Mouse (Mus musculus): ENCODE measurements around the gene Dlk1. TPM values are rescaled to one million over a fixed set of nuclear protein-coding genes. Genes with fewer than 3 reads are reported as not detected.
"Not testable (repeated sequence)": the region's sequence is repeated elsewhere in the genome, so short reads cannot be mapped to it uniquely, and the experiment has no call there.

The Dlk1 gene
- polyA plus RNA-seq, 1 experiment from 2014 or later = not detected

DNA sequence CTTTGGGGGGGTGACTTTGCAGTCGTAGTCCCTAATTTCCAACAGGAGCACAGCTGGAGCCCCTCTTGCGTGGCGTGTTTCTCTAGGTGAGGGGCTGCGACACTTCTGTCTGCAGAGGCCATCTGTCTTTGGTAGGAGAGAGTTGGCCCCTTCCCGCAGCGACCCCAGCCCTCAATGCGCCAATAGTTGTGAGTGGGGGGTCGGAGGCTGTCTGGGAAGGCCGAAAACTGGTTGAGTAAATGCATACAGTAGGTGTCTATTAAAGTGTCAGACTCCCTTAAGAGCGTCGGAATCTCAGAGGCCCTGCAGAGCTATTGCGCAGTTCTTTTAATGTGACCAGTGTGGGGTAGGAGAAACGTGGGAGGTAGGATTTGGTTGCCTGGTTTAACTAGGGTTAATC lies 1.5 kb downstream of the Dlk1 start:
- POLR2A ChIA-PET = no interaction called here
- in situ Hi-C loops (cut with MboI; ENCODE audit: low pct_unique_long_range_greater_than_20kb) = no loop called here
- TF ChIP-seq CTCF (IDR thresholded peaks at IDR 0.05) = no peak
- peaks cover 13% of the 10 kb centered on the region for H3K27me3 ChIP-seq
- DNase-seq (ENCODE audit: low read depth, low spot score) = no peak
- CTCF ChIA-PET = no interaction called here
- ATAC-seq = no peak

DNA sequence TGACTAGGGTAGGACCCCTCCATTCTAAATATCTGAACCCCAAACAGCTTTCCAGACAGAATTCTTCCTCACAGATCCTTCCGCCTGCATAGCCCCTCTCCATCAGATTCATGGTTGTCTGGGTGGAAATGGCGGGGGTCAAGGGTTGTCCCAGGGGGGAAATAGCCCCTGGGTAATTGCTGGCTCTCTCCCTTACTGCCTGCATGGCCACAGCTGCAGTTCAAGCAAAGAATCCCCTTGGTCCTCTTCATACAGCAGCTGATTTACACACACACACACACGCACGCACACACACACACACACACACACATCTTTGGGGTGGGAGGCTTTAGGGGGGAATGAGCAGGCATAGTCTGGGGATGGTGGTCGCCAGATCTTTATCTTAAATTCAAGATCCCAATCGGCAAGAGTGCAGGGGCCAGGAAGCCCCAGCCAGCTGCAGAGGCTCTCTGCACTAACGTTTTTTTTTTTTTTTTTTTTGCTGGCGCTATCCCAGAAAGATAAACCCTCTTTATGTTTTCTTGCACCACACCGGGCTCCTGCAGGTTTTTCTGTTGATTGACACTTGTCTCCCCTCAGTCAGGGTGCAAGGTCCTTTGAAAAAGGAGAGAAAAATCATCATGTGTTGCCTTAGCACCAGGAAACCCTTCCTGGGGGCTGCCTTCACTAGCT lies 4.0 kb downstream of the Dlk1 start:
- peaks cover 28% of the 10 kb centered on the region for H3K27me3 ChIP-seq
- CTCF ChIA-PET = no interaction called here
- ATAC-seq (no peak), DNase-seq (ENCODE audit: low read depth, low spot score) (no peak)
- POLR2A ChIA-PET = no interaction called here
- TF ChIP-seq CTCF (IDR thresholded peaks at IDR 0.05) = no peak
- in situ Hi-C loops (cut with MboI; ENCODE audit: low pct_unique_long_range_greater_than_20kb) = no loop called here

DNA sequence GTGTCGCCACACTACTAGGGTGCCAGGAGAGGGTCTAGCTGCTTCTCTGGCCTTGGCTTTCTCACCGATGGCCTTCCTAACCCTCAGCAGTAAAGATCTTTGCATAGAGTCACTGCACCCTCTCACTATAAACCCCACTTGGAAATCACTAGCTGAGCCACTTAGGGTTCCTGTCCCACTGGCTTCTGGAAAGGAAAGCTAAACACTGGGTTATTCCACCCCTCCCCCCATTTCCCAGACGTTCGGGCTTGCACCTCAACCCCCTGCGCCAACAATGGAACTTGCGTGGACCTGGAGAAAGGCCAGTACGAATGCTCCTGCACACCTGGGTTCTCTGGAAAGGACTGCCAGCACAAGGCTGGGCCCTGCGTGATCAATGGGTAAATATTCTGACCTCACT lies 5.2 kb downstream of the Dlk1 start:
- TF ChIP-seq CTCF (IDR thresholded peaks at IDR 0.05) = no peak
- ATAC-seq (no peak), DNase-seq (ENCODE audit: low read depth, low spot score) (no peak)
- peaks cover 28% of the 10 kb centered on the region for H3K27me3 ChIP-seq
- POLR2A ChIA-PET = no interaction called here
- CTCF ChIA-PET = no interaction called here
- in situ Hi-C loops (cut with MboI; ENCODE audit: low pct_unique_long_range_greater_than_20kb) = no loop called here

DNA sequence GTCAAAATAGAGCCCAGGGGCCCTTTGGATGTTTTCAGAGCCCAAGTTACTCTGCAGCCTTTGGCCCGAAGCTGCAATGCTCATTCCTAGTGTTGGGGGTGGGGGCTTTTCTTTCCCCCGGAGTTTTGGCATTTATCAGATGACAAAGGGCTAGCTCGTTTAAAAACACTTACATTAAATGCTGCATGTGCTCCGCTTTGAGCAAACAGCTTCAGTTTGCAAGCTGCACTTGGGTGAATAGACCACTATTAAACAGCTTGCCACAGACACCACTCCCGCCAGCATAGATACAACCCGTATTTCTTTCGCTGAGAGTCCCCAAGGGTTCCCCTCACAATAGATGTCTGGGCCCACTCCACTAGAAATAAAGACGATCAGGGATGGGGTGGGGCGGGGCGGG lies 6.3 kb downstream of the Dlk1 start:
- in situ Hi-C loops (cut with MboI; ENCODE audit: low pct_unique_long_range_greater_than_20kb) = no loop called here
- no peak for ATAC-seq
- POLR2A ChIA-PET = no interaction called here
- H3K27me3 ChIP-seq = peaks cover 26% of the 10 kb centered on the region
- TF ChIP-seq CTCF (IDR thresholded peaks at IDR 0.05) = no peak
- DNase-seq (ENCODE audit: low read depth, low spot score) = no peak
- CTCF ChIA-PET = no interaction called here

DNA sequence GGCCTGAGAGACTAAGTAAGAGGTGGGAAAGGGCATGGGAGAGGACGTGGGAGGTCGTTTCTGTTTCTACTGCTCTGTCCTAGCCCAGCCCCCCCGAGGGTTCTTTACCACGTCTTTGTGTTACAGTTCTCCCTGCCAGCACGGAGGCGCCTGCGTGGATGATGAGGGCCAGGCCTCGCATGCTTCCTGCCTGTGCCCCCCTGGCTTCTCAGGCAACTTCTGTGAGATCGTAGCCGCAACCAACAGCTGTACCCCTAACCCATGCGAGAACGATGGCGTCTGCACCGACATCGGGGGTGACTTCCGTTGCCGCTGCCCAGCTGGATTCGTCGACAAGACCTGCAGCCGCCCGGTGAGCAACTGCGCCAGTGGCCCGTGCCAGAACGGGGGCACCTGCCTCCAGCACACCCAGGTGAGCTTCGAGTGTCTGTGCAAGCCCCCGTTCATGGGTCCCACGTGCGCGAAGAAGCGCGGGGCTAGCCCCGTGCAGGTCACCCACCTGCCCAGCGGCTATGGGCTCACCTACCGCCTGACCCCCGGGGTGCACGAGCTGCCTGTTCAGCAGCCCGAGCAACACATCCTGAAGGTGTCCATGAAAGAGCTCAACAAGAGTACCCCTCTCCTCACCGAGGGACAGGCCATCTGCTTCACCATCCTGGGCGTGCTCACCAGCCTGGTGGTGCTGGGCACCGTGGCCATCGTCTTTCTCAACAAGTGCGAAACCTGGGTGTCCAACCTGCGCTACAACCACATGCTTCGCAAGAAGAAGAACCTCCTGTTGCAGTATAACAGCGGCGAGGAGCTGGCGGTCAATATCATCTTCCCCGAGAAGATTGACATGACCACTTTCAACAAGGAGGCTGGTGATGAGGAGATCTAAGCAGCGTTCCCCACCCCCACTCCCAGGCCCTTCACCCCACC lies 7.1 kb downstream of the Dlk1 start:
- TF ChIP-seq CTCF (IDR thresholded peaks at IDR 0.05) = no peak
- ATAC-seq (no peak), DNase-seq (ENCODE audit: low read depth, low spot score) (no peak)
- POLR2A ChIA-PET = no interaction called here
- H3K27me3 ChIP-seq = peaks cover 21% of the 10 kb centered on the region
- CTCF ChIA-PET = no interaction called here
- in situ Hi-C loops (cut with MboI; ENCODE audit: low pct_unique_long_range_greater_than_20kb) = no loop called here

DNA sequence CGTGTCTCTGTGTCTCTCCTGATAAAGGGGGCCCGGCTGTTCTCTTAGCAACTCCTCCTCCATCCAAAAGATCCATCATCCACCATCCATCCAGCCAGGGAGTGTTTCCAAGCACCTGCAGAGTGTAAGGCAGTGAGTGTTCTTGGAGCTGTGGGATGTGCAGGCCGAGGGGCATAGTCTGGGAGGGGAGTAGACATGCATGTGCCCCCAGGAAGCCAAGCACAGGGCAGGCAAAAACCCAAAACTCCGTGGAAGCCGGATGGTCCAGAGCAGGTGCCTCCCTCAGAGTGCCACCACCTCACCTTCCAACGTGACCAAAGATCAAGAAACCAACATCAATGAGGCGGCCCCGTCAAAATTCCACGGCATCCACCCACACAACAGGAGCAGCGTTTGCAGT lies 10.0 kb downstream of the Dlk1 start:
- ChIA-PET CTCF (no interaction called here), POLR2A (no interaction called here)
- H3K27me3 ChIP-seq = peaks cover 19% of the 10 kb centered on the region
- no peak for TF ChIP-seq CTCF (IDR thresholded peaks at IDR 0.05)
- in situ Hi-C loops (cut with MboI; ENCODE audit: low pct_unique_long_range_greater_than_20kb) = no loop called here
- no peak for DNase-seq (ENCODE audit: low read depth, low spot score)
- no peak for ATAC-seq

DNA sequence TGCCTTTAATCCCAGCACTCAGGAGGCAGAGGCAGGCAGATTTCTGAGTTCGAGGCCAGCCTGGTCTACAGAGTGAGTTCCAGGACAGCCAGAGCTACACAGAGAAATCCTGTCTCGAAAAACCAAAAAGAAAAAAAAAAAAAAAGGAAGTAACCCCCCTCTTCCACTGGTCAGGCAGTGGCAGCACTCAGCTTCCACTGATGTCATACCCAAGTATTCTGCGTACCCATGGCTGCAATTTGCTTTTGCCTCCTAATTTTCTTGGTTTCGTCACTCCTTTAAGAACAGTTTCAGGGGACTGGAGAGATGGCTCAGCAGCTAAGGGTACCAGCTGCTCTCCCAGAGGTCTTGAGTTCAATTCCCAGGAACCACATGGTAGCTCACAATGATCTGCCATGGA lies 14.8 kb downstream of the Dlk1 start:
- CTCF ChIA-PET; ATAC-seq; H3K27me3 ChIP-seq; in situ Hi-C loops (cut with MboI; ENCODE audit: low pct_unique_long_range_greater_than_20kb); DNase-seq (ENCODE audit: low read depth, low spot score); POLR2A ChIA-PET: not testable (repeated sequence)

DNA sequence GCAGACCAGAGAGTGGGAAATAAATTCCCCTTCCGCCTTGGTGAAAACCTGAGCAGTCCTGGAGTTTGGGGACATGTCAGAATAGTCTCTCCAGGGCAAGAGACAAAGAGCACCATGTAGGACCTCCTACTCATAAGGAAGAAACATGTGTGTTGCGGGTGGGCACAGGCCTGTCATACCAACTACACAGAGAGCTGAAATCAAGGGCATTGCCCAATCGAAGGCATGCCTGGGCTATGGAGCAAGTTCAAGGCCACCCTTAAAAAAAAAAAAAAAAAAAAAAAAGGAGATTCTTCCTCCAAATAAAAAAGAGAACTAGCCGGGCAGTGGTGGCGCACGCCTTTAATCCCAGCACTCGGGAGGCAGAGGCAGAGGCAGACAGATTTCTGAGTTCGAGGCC lies 17.2 kb downstream of the Dlk1 start:
- no peak for TF ChIP-seq CTCF (IDR thresholded peaks at IDR 0.05)
- DNase-seq (ENCODE audit: low read depth, low spot score) (no peak), ATAC-seq (no peak)
- H3K27me3 ChIP-seq = peaks cover 4% of the 10 kb centered on the region
- CTCF ChIA-PET = no interaction called here
- POLR2A ChIA-PET = no interaction called here
- in situ Hi-C loops (cut with MboI; ENCODE audit: low pct_unique_long_range_greater_than_20kb) = no loop called here

DNA sequence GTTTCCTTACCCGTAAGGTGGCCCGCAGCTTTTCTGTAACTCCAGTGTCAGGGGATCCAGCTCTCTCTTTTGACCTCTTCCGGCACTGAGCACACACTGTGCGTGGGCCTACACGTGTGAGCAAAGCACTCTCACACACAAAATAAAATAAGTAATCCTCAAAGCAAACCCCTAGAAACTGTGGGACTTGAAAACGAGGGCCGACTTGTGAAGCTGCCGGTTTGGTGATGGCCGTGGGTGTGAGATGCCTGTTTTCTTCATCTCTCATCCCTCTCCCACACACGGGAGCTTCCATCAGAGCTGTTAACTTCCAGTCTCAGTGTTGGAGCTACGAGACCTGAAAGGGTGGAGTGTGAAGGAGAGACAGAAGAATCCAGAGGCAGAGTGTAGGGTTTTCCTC lies 20.0 kb downstream of the Dlk1 start:
- ATAC-seq (no peak), DNase-seq (ENCODE audit: low read depth, low spot score) (no peak)
- H3K27me3 ChIP-seq = peaks cover 14% of the 10 kb centered on the region
- POLR2A ChIA-PET = no interaction called here
- in situ Hi-C loops (cut with MboI; ENCODE audit: low pct_unique_long_range_greater_than_20kb) = no loop called here
- CTCF ChIA-PET = no interaction called here
- no peak for TF ChIP-seq CTCF (IDR thresholded peaks at IDR 0.05)

DNA sequence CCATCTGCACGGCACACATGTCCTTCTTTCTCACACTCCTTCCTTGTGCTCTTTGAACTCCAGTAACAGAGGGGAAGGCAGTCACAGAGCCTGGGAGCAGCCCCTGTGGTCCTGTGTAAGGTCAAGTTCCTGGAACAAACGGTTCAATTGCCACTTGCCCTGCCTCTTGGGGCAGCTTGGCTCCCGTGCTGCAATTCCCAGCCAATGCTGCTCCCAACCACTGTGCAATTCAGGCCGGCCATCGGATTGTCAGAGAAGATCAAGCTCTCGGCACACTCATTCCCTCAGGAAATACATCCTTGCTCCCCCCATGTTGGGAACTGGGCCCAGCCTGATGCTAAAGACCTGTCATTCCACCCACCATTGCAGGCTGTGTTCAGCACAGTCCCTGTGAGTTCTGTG lies 21.0 kb downstream of the Dlk1 start:
- no peak for ATAC-seq
- POLR2A ChIA-PET = no interaction called here
- H3K27me3 ChIP-seq = peaks cover 22% of the 10 kb centered on the region
- in situ Hi-C loops (cut with MboI; ENCODE audit: low pct_unique_long_range_greater_than_20kb) = no loop called here
- no peak for TF ChIP-seq CTCF (IDR thresholded peaks at IDR 0.05)
- DNase-seq (ENCODE audit: low read depth, low spot score) = no peak
- CTCF ChIA-PET = no interaction called here

DNA sequence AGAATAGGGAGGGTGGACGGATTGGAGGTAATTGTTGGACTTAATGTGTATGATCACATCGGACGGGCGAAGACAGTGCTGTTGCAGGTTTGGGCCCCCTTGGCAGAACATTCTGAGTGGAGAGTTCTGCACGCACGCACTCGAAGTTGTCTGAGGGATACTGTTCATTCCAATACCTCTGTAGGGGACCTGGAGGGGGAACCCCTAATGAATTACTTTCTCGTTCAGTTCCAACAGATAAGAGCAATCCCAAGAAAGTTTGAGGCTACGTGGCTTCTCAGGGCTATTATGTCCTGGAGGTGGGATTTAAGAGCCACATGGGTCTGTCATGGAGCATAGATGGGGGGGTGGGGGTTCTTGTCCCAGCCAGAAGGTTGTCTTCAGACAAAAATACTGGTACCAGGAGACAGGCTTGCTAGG lies 21.6 kb downstream of the Dlk1 start:
- CTCF ChIA-PET = no interaction called here
- no peak for TF ChIP-seq CTCF (IDR thresholded peaks at IDR 0.05)
- POLR2A ChIA-PET = no interaction called here
- no peak for ATAC-seq
- in situ Hi-C loops (cut with MboI; ENCODE audit: low pct_unique_long_range_greater_than_20kb) = no loop called here
- no peak for DNase-seq (ENCODE audit: low read depth, low spot score)
- H3K27me3 ChIP-seq = peaks cover 22% of the 10 kb centered on the region

Data from Patski (cell line).